Mouse (Mus musculus): ENCODE results near the gene Rangrf. TPM values are rescaled to one million over a fixed set of nuclear protein-coding genes. Genes with fewer than 3 reads are reported as not detected.
"Not testable (repeated sequence)": the region's sequence is repeated elsewhere in the genome, so short reads cannot be mapped to it uniquely, and the experiment has no call there.

Rangrf gene
- polyA plus RNA-seq (2014; fragmentation: Nextera tagmentation; extraction: Ambion mirVana) = 35.2 and 43.5 TPM in 2 replicates

DNA sequence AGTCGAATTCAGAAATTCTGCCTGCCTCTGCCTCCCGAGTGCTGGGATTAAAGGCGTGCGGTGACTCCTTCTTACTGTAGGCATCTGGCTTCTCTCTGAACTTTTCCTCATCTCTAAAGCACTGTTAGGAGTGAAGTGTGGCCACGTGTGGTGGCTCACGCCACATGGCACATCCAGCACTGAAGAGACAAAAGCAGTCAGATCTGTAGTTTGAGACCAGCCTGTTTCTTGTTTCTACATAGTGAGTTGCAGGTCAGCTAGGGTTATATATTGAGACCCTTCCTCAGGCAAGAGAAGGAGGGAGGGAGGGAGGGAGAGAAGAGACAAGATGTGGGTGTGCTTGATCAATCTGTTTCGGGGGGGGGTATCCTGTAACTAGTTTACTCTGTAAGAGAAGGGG lies at the start of gene Rangrf:
Gene Rangrf (minus strand): TSS at position 101 of the 400 bp plus-strand sequence.
- DNase-seq (ENCODE audit: low spot score) (no peak), ATAC-seq (no peak)
- Histone ChIP-seq H3K27ac (ENCODE audit: low read depth, low read length) (no peak within 1 kb of the TSS), H3K36me3 (ENCODE audit: control insufficient read depth, insufficient read depth, low read length) (no peaks in the 10 kb centered on the region), H3K27me3 (replicated peaks; ENCODE audit: control insufficient read depth, insufficient read depth, low read length) (no peaks in the 10 kb centered on the region), H3K4me2 (ENCODE audit: low read length) (peak within 1 kb of the TSS; percentile 62), H3K9me3 (replicated peaks; ENCODE audit: control insufficient read depth, low read length) (no peaks in the 10 kb centered on the region), H3K9ac (ENCODE audit: low read length) (no peak within 1 kb of the TSS), H3K4me3 (ENCODE audit: low read depth, low read length) (peak within 1 kb of the TSS; percentile 36; the same call in 1 of the 2 replicates), H3K4me1 (ENCODE audit: control insufficient read depth, insufficient read depth, low read length) (no peaks in the 10 kb centered on the region)
- 84% methylated on average over 7 of the region's 7 CpGs for WGBS

DNA sequence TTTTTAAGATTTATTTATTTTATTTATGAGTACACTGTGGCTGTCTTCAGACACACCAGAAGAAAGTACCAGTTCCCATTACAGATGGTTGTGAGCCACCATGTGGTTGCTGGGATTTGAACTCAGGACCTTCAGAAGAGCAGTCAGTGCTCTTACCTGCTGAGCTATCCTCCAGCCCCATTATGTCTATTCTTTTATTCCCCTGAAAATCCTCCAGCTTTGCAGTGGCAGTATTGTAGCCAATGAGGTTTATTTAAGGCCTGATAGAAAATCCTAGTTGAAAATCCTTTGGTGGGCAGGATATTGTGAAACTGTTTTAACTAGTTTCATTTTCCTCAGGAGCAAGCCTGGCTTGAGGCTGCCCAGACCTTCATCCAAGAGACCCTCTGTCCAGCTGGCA lies 45.7 kb upstream of the Rangrf start:
- H3K9me3 ChIP-seq (replicated peaks; ENCODE audit: control insufficient read depth, low read length) = no peaks in the 10 kb centered on the region
- peaks cover 50% of the 10 kb centered on the region for H3K36me3 ChIP-seq (ENCODE audit: control insufficient read depth, insufficient read depth, low read length)
- no peak for ATAC-seq
- H3K4me2 ChIP-seq (ENCODE audit: low read length) = no peak overlapping the region
- H3K9ac ChIP-seq (ENCODE audit: low read length) = no peak overlapping the region
- no peaks in the 10 kb centered on the region for H3K27me3 ChIP-seq (replicated peaks; ENCODE audit: control insufficient read depth, insufficient read depth, low read length)
- peaks cover 9% of the 10 kb centered on the region for H3K4me1 ChIP-seq (ENCODE audit: control insufficient read depth, insufficient read depth, low read length)
- H3K4me3 ChIP-seq (ENCODE audit: low read depth, low read length) = no peak overlapping the region
- DNase-seq (ENCODE audit: low spot score) = no peak
- H3K27ac ChIP-seq (ENCODE audit: low read depth, low read length) = no peak overlapping the region

DNA sequence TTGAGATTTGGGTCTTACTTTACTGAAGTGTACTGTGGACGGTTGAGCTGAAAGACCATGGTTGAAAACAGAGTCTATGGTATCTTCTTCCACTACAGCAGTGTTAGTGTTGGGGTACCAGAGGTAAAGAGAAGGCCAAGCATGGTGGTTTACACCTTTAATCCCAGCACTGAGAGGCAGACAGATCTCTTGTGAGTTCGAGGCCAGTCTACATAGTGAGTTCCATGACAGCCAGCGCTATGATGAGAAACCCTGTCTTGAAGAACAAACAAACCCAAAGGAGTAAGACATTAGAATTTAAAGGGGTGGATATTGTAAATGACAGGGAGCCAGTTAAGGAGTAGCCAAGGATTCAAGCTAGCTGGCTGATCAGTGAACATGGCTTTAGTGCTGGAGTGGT lies 41.8 kb upstream of the Rangrf start:
- no peak for DNase-seq (ENCODE audit: low spot score)
- WGBS = 64% methylated on average over 3 of the region's 3 CpGs

DNA sequence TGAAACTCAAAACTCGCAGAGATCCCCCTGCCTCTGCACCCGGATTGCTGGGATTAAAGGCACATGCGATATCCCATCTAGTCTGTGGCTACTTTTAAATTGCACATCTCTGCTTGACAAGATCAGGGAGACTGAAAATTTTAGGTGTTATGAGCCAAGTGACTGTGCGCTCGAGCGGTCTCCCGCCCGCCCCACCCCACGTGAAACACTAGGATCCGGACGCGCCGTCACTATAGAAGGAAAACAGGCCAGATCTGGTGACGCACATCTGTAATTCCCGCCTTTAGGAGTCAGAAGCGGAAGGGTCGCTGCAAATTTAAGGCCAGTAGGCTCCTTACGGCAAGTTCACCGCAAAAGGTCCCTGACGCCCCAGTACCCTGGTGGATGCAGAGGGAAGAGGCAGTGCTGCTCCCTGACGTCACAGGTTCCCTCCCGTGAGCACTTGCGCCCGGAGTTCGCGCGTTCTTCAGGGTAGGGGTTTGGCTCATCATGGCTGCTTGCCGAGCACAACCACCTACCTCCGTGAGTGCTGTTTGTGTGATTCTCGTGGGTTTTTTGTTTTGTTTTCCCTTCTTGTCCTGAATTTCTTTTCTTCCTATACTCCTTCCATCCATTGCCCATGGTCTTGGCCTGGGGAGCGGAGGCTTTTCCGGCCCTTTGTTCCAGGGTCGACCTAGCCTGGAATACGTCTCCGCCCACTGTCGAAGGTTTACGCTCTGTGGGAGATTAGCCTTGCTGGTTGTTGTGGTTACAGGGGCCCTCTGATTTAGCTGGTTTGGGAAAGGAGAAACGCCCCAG lies 40.9 kb upstream of the Rangrf start, which contains the start of gene Ctc1:
Gene Ctc1 (plus strand): TSS at position 268 of the 798 bp plus-strand sequence.
- peak; percentile 97 for DNase-seq (ENCODE audit: low spot score)
- 3% methylated on average over 38 of the region's 38 CpGs for WGBS
- Histone ChIP-seq H3K9me3 (replicated peaks; ENCODE audit: control insufficient read depth, low read length) (no peaks in the 10 kb centered on the region), H3K4me1 (ENCODE audit: control insufficient read depth, insufficient read depth, low read length) (peaks cover 9% of the 10 kb centered on the region), H3K36me3 (ENCODE audit: control insufficient read depth, insufficient read depth, low read length) (0 out of 2 replicates have a peak, but pooled peaks cover 1% of the 10 kb centered on the region), H3K27ac (ENCODE audit: low read depth, low read length) (peak within 1 kb of the TSS; percentile 87), H3K4me3 (ENCODE audit: low read depth, low read length) (peak within 1 kb of the TSS; percentile 65), H3K4me2 (ENCODE audit: low read length) (peak within 1 kb of the TSS; percentile 87), H3K27me3 (replicated peaks; ENCODE audit: control insufficient read depth, insufficient read depth, low read length) (no peaks in the 10 kb centered on the region), H3K9ac (ENCODE audit: low read length) (peak within 1 kb of the TSS; percentile 89)
- ATAC-seq = peak; percentile 95

More for the DNA sequence above, 41.8 kb upstream of the Rangrf start:
- Histone ChIP-seq H3K9me3 (replicated peaks; ENCODE audit: control insufficient read depth, low read length) (no peaks in the 10 kb centered on the region), H3K4me2 (ENCODE audit: low read length) (peak overlapping the region; percentile 87), H3K4me1 (ENCODE audit: control insufficient read depth, insufficient read depth, low read length) (peaks cover 9% of the 10 kb centered on the region), H3K4me3 (ENCODE audit: low read depth, low read length) (peak overlapping the region; percentile 65), H3K27me3 (replicated peaks; ENCODE audit: control insufficient read depth, insufficient read depth, low read length) (no peaks in the 10 kb centered on the region), H3K36me3 (ENCODE audit: control insufficient read depth, insufficient read depth, low read length) (peaks cover 10% of the 10 kb centered on the region), H3K27ac (ENCODE audit: low read depth, low read length) (peak overlapping the region; percentile 87; the same call in 1 of the 2 replicates), H3K9ac (ENCODE audit: low read length) (peak overlapping the region; percentile 89)
- ATAC-seq = no peak

DNA sequence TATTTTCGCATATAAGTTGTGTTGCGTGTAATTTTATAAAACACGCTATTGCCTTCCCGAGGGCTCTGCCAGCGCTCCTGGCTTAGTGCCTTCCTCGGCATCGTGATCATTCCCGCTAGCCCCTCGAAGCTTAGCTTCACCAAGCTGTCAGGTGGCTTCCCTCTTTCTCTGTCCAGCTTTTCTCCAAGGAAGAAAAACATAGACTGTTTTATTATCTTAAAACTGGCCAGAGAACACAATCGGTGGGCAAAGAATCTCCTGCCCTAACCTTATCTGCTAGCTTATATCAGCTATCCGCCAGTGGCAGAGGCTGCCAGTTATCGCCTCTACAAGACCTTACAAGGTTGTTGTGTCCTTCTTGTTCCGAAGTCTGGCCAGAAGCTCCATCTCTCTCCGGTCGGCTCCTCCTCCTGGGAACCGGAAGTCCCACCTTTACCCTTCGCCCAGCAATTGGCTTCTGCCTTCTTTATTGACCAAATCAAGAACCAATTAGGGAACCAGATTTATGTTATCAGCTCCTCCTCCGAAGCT lies 37.2 kb upstream of the Rangrf start:
- Histone ChIP-seq H3K27ac (ENCODE audit: low read depth, low read length) (peak overlapping the region; percentile 82), H3K27me3 (replicated peaks; ENCODE audit: control insufficient read depth, insufficient read depth, low read length) (no peaks in the 10 kb centered on the region), H3K36me3 (ENCODE audit: control insufficient read depth, insufficient read depth, low read length) (no peaks in the 10 kb centered on the region), H3K4me3 (ENCODE audit: low read depth, low read length) (peak overlapping the region; percentile 51), H3K9me3 (replicated peaks; ENCODE audit: control insufficient read depth, low read length) (no peaks in the 10 kb centered on the region), H3K4me1 (ENCODE audit: control insufficient read depth, insufficient read depth, low read length) (peaks cover 11% of the 10 kb centered on the region), H3K9ac (ENCODE audit: low read length) (peak overlapping the region; percentile 78), H3K4me2 (ENCODE audit: low read length) (peak overlapping the region; percentile 82)
- 3% methylated on average over 18 of the region's 18 CpGs for WGBS
- ATAC-seq = peak; percentile 72
- peak; percentile 97 for DNase-seq (ENCODE audit: low spot score)

DNA sequence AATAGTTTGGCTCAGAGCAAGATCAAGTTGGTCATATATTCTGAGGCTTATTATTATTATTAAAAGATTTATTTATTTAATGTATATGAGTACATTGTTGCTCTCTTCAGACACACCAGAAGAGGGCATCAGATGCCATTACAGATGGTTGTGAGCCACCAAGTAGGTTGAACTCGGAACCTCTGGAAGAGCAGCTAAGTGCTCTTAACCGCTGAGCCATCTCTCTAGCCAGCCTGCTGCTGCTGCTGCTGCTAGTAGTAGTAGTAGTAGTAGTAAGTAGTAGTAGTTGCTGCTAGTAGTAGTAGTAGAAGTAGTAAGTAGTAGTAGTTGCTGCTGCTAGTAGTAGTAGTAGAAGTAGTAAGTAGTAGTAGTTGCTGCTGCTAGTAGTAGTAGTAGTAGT lies 36.5 kb upstream of the Rangrf start:
- DNase-seq (ENCODE audit: low spot score); H3K9me3 ChIP-seq (replicated peaks; ENCODE audit: control insufficient read depth, low read length); H3K36me3 ChIP-seq (ENCODE audit: control insufficient read depth, insufficient read depth, low read length); H3K4me1 ChIP-seq (ENCODE audit: control insufficient read depth, insufficient read depth, low read length); H3K27me3 ChIP-seq (replicated peaks; ENCODE audit: control insufficient read depth, insufficient read depth, low read length); ATAC-seq: not testable (repeated sequence)
- Histone ChIP-seq H3K4me2 (ENCODE audit: low read length) (peak overlapping the region; percentile 82), H3K9ac (ENCODE audit: low read length) (peak overlapping the region; percentile 78; the same call in 1 of the 2 replicates), H3K4me3 (ENCODE audit: low read depth, low read length) (peak overlapping the region; percentile 51; the same call in 1 of the 2 replicates), H3K27ac (ENCODE audit: low read depth, low read length) (0 out of 2 replicates have a peak overlapping the region, but pooled peaks have one; percentile 82)
- 67% methylated on average over 2 of the region's 2 CpGs for WGBS

DNA sequence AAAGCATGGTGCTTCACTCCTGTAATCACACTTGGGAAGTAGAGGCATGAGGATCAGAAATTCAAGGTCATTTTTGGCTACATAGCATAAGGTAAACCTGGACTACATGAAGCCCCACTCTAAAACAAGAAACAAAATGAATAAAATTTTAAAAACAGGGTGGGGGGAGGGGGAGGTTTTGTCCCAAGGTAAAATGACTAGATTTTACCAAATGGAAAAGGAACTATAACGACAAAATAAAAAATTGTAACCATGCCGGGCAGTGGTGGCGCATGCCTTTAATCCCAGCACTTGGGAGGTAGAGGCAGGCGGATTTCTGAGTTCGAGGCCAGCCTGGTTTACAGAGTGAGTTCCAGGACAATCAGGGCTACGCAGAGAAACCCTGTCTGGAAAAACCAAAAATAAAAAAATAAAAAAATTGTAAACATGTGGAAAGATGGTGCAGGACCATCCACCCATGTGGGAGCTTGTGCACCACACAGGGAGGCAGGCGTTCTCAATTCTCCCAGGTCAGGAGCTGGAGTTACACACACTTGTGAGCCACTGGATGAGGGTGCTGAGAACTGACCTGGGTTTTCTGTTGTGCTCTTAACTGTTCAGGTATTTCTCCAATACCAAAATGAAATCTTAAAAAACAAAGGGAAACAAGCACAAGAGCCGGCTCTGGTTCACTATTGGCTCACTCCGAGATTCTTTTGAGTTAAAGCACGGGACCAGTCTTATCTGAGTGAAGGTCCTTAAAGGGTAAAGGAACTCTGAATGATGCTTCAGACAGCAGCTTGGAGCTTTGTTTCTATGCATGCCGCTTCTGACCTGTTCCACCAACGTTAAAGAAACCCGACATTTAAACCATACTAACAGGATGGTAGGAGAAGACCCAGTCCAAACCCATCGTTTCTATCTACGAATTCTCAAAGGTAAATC lies 35.7 kb upstream of the Rangrf start:
- H3K36me3 ChIP-seq (ENCODE audit: control insufficient read depth, insufficient read depth, low read length) = no peaks in the 10 kb centered on the region
- no peak for DNase-seq (ENCODE audit: low spot score)
- H3K9ac ChIP-seq (ENCODE audit: low read length) = no peak overlapping the region
- no peaks in the 10 kb centered on the region for H3K9me3 ChIP-seq (replicated peaks; ENCODE audit: control insufficient read depth, low read length)
- 88% methylated on average over 15 of the region's 15 CpGs for WGBS
- H3K27ac ChIP-seq (ENCODE audit: low read depth, low read length) = no peak overlapping the region
- H3K4me3 ChIP-seq (ENCODE audit: low read depth, low read length) = no peak overlapping the region
- H3K4me1 ChIP-seq (ENCODE audit: control insufficient read depth, insufficient read depth, low read length) = peaks cover 3% of the 10 kb centered on the region; the same call in 1 of the 2 replicates
- H3K27me3 ChIP-seq (replicated peaks; ENCODE audit: control insufficient read depth, insufficient read depth, low read length) = no peaks in the 10 kb centered on the region
- no peak overlapping the region for H3K4me2 ChIP-seq (ENCODE audit: low read length)
- no peak for ATAC-seq

DNA sequence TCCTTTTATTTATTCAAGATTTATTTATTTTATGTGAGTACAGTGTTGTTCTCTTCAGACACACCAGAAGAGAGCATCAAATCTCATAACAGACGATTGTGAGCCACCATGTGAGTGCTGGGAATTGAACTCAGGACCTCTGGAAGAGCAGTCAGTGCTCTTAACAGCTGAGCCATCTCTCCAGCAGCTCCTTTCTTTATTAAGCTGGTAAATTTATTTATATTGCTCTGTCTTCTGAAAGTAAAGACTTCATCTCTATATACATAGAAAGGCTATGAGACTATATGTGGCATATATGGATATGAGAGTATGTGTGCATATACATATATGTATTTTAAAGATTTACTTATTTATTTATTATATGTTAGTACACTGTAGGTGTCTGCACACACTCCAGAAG lies 34.5 kb upstream of the Rangrf start:
- Histone ChIP-seq H3K4me3 (ENCODE audit: low read depth, low read length) (no peak overlapping the region), H3K9ac (ENCODE audit: low read length) (no peak overlapping the region), H3K27ac (ENCODE audit: low read depth, low read length) (no peak overlapping the region), H3K4me2 (ENCODE audit: low read length) (no peak overlapping the region), H3K27me3 (replicated peaks; ENCODE audit: control insufficient read depth, insufficient read depth, low read length) (no peaks in the 10 kb centered on the region), H3K9me3 (replicated peaks; ENCODE audit: control insufficient read depth, low read length) (no peaks in the 10 kb centered on the region), H3K4me1 (ENCODE audit: control insufficient read depth, insufficient read depth, low read length) (peaks cover 3% of the 10 kb centered on the region; the same call in 1 of the 2 replicates), H3K36me3 (ENCODE audit: control insufficient read depth, insufficient read depth, low read length) (no peaks in the 10 kb centered on the region)
- ATAC-seq (no peak), DNase-seq (ENCODE audit: low spot score) (no peak)
- 86% methylated on average over 1 of the region's 1 CpGs for WGBS

All from forebrain, embryonic 14.5 days (tissue).